7 mouse cellular contexts compared by ENCODE assay signal in the genomic region with DNA sequence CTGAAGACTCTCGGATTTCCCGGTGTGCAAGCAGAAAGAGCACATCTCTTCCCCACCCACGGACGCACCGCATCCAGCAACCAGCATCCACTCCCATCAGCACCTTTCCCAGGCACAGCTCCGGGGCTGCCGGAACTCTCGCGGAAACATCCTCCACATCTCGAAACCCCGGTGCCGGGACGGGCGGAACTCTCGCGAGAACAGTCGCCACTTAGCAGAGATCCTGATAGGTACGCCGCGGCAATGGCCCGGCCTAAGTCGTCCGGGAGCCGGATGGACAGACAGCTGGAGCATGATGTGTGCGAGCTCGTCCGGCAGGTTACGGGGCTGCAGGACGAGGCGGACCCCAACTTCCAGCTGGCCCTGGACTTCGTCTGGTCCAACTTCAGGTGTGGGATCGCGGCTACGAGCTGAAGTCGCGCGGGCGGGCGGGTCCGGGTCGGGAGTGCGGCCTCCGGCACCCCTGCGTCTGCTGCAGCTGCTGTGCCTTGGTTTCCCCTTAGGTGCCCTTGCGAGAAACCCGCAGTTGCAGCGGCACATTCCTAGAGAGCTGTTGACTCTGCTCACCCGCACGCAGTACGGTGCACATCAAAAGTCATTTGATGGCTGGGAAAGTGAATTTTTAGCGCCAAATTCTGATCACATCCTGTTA. TPM values are rescaled to one million over a fixed set of nuclear protein-coding genes. Genes with fewer than 3 reads are reported as not detected.
DNase-seq lines count a peak whose midpoint lies in the region; ATAC-seq lines count a peak whose summit lies in the region.

Tubgcp5 (plus strand) TSS at position 203 of the 652 bp plus-strand sequence.

- H3K4me3 ChIP-seq in embryonic facial prominence, embryonic 11.5 days (ENCODE audit: low read depth, low read length) = peak within 1 kb of the TSS; percentile 85
- peak within 1 kb of the TSS; percentile 72 for H3K4me3 ChIP-seq in limb, embryonic 10.5 days
- H3K4me3 ChIP-seq in midbrain, embryonic 13.5 days (replicated peaks) = peak within 1 kb of the TSS; percentile 74

- H3K9ac ChIP-seq in embryonic facial prominence, embryonic 11.5 days (replicated peaks; ENCODE audit: low read length) = peak within 1 kb of the TSS; percentile 87
- H3K9ac ChIP-seq in midbrain, embryonic 13.5 days (replicated peaks) = peak within 1 kb of the TSS; percentile 91

- ATAC-seq in embryonic facial prominence, embryonic 11.5 days (replicated peaks; ENCODE audit: insufficient number of reproducible peaks, low FRiP score, low TSS enrichment, low read depth) = peak; percentile 99
- ATAC-seq in granulocyte monocyte progenitor cell, adult 5-6 weeks (replicated peaks; ENCODE audit: poor library complexity, severe bottlenecking) = peak; percentile 100
- ATAC-seq in midbrain, embryonic 13.5 days = peak; percentile 99

- peak; percentile 99 for DNase-seq in adrenal gland, postnatal 14 days
- DNase-seq in embryonic facial prominence, embryonic 11.5 days (ENCODE audit: low spot score) = peak; percentile 98
- DNase-seq in kidney, adult 11 months = peak; percentile 97
- peak; percentile 96 for DNase-seq in limb, embryonic 10.5 days (ENCODE audit: low spot score)
- DNase-seq in spleen, adult 12 weeks (ENCODE audit: low spot score) = peak; percentile 88

- no peaks in the 10 kb centered on the region for H3K9me3 ChIP-seq in embryonic facial prominence, embryonic 11.5 days (replicated peaks; ENCODE audit: control insufficient read depth, low read length)
- no peaks in the 10 kb centered on the region for H3K9me3 ChIP-seq in limb, embryonic 10.5 days (replicated peaks)
- no peaks in the 10 kb centered on the region for H3K9me3 ChIP-seq in midbrain, embryonic 13.5 days

- H3K4me2 ChIP-seq in embryonic facial prominence, embryonic 11.5 days (ENCODE audit: low read depth, low read length) = peak within 1 kb of the TSS; percentile 64
- H3K4me2 ChIP-seq in midbrain, embryonic 13.5 days (replicated peaks) = peak within 1 kb of the TSS; percentile 76

- H3K27ac ChIP-seq in embryonic facial prominence, embryonic 11.5 days (replicated peaks; ENCODE audit: low read depth, low read length) = no peak within 1 kb of the TSS
- peak within 1 kb of the TSS; percentile 90 for H3K27ac ChIP-seq in limb, embryonic 10.5 days
- H3K27ac ChIP-seq in midbrain, embryonic 13.5 days = peak within 1 kb of the TSS; percentile 81

- WGBS in embryonic facial prominence, embryonic 11.5 days = under 1% methylated on average over 51 of the region's 51 CpGs
- WGBS in limb, embryonic 10.5 days = under 1% methylated on average over 51 of the region's 51 CpGs
- under 1% methylated on average over 51 of the region's 51 CpGs for WGBS in midbrain, embryonic 13.5 days

- no peaks in the 10 kb centered on the region; the same call in 1 of the 2 replicates for H3K4me1 ChIP-seq in embryonic facial prominence, embryonic 11.5 days (ENCODE audit: control insufficient read depth, insufficient read depth, low read length)
- H3K4me1 ChIP-seq in limb, embryonic 10.5 days = peaks cover 11% of the 10 kb centered on the region
- H3K4me1 ChIP-seq in midbrain, embryonic 13.5 days (replicated peaks) = peaks cover 17% of the 10 kb centered on the region

- H3K27me3 ChIP-seq in embryonic facial prominence, embryonic 11.5 days (ENCODE audit: control insufficient read depth, insufficient read depth, low read length) = no peaks in the 10 kb centered on the region
- no peaks in the 10 kb centered on the region for H3K27me3 ChIP-seq in limb, embryonic 10.5 days (ENCODE audit: low read depth, poor library complexity, severe bottlenecking)
- H3K27me3 ChIP-seq in midbrain, embryonic 13.5 days = no peaks in the 10 kb centered on the region

- peaks cover 6% of the 10 kb centered on the region for H3K36me3 ChIP-seq in embryonic facial prominence, embryonic 11.5 days (replicated peaks; ENCODE audit: control insufficient read depth, insufficient read depth, low read depth, low read length)
- peaks cover 37% of the 10 kb centered on the region for H3K36me3 ChIP-seq in limb, embryonic 10.5 days
- peaks cover 25% of the 10 kb centered on the region for H3K36me3 ChIP-seq in midbrain, embryonic 13.5 days

RNA-seq across cellular contexts. Expression of gene Tubgcp5, which starts in this region (rescaled TPM):
- total RNA-seq in adrenal gland, postnatal 14 days (2021) = 19.0 and 21.3 TPM in 2 replicates
- 31.6 and 33.0 TPM in 2 replicates for polyA plus RNA-seq in embryonic facial prominence, embryonic 11.5 days (2014; fragmentation: Nextera tagmentation; extraction: Ambion mirVana)
- total RNA-seq in granulocyte monocyte progenitor cell, adult 5-6 weeks (2014; fragmentation: Nextera tagmentation) = 34.2 and 41.1 TPM in 2 replicates
- 31.8 and 36.2 TPM in 2 replicates for total RNA-seq in granulocyte monocyte progenitor cell, adult 5-6 weeks (2017)
- 30.9 and 38.1 TPM in 2 replicates for polyA plus RNA-seq in limb, embryonic 10.5 days (2016; fragmentation: Nextera tagmentation; extraction: Ambion mirVana)
- 40.8 and 44.5 TPM in 2 replicates for polyA plus RNA-seq in midbrain, embryonic 13.5 days (2015; fragmentation: Nextera tagmentation; extraction: Ambion mirVana)
